Mouse (Mus musculus) spleen, adult 2 months (tissue): ENCODE measurements around the gene Hdac7. TPM values are rescaled to one million over a fixed set of nuclear protein-coding genes. Genes with fewer than 3 reads are reported as not detected.

Experiments used
- DNase-seq, 2 experiments: peaks; one replicate each; pipeline versions ENCODE4 v3.0.0 to v3.0.0-alpha.2; 2012 to 2021; ENCODE audit warnings: low spot score in 2 of 2, low read depth in 1 of 2
- H3K27ac ChIP-seq: fragments of 200-500 bp; 2 replicates; pipeline ENCODE4 v1.5.1; 2012; ENCODE audit warnings: low read length, inconsistent platforms; ENCODE audit not compliant: insufficient read depth
- H3K27me3 ChIP-seq: fragments of 200-500 bp; 2 replicates; pipeline ENCODE4 v1.6.1; 2012; ENCODE audit warnings: mild to moderate bottlenecking, moderate library complexity, low read length, inconsistent platforms; ENCODE audit not compliant: control insufficient read depth, insufficient read depth
- H3K36me3 ChIP-seq: fragments of 200-500 bp; 2 replicates; pipeline ENCODE4 v1.6.1; 2012; ENCODE audit warnings: mild to moderate bottlenecking, low read length, inconsistent platforms; ENCODE audit not compliant: control insufficient read depth, insufficient read depth
- H3K4me1 ChIP-seq: fragments of 200-500 bp; 2 replicates; pipeline ENCODE4 v1.6.1; 2011; ENCODE audit warnings: inconsistent platforms; ENCODE audit not compliant: control insufficient read depth, insufficient read depth, insufficient read length
- H3K4me3 ChIP-seq: fragments of 200-500 bp; 2 replicates; pipeline ENCODE4 v1.5.1; 2011; ENCODE audit warnings: mild to moderate bottlenecking, inconsistent platforms; ENCODE audit not compliant: insufficient read depth, insufficient read length; ENCODE audit errors: extremely low read depth
- CTCF ChIP-seq: fragments of 200-500 bp; IDR thresholded peaks from 2 replicates; pipeline ENCODE4 v1.5.1; 2011; ENCODE audit warnings: mild to moderate bottlenecking, inconsistent platforms; ENCODE audit not compliant: insufficient read depth, insufficient read length, insufficient replicate concordance; ENCODE audit errors: extremely low read depth
- POLR2A ChIP-seq: fragments of 200-500 bp; IDR thresholded peaks from 2 replicates; pipeline ENCODE4 v1.6.1; 2011; ENCODE audit warnings: low read depth, low read length, inconsistent platforms
- WGBS: fragments of 180-500 bp; shearing (Covaris S2); methylation state at CpG from one replicate; pipeline ENCODE4 v1.1.7; 2018; 5-methylcytosine and 5-hydroxymethylcytosine counted together
- polyA plus RNA-seq: library from polyadenylated mRNA; depleted of rRNA; stranded (reverse); fragments of >200 nt; gene quantifications from 2 replicates; pipeline ENCODE4 v1.2.3, GENCODE M21; 2012; rRNA removed

The Hdac7 gene
- polyA plus RNA-seq: 104 and 137 TPM in 2 replicates

DNA sequence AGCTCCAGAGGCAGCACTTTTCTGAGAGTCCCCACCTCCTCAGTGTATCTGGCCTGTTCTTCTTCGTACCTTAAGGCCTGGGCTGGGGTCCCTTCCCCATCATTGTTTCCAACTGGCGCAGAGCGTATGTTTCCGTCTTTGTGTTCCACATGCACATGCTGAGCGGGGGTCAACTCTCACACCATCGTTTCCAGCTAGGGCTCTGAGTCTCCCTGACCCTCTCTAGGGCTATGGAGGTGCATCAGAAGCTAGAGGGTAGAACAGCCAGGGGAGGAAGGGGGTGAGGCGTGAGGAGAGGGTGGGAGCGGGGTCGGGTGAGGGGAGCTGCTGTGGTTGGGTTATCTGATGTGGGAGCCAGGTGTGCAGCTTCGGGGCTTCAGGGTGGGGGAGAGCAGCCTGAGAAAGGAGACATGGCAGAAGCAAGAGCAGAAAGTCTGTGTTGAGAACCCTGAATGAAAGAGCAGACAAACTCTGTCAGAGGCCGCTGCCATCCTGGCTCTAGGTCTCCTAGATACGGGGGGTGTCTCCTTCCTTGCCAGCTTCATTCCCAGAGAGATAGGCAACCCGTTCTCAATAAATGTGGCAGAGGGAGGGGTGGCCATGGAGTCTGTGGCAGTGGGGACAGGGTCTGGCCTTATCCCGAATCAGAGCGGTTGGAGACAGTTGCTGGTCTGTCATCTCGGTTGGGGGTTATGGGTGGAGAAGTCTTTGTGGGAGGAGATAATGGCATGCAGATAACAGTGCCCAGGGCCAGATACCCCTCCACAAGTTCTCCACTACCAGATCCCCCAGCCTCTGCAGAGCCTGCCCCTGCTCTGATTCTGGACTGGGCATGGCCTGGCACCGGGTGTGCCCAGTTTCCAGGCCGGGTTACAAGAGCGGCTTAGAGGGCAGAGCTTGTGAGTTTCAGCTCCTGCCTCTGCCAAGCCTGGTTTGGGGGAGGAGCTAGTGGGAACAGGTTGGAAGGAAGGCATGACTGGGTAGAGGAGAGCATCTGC, at the start of gene Hdac7:
TSS of gene Hdac7 (minus strand) at position 466 of the 998 bp plus-strand sequence.
- peak within 1 kb of the TSS; percentile 55 for H3K27ac ChIP-seq
- DNase-seq: no peak

DNA sequence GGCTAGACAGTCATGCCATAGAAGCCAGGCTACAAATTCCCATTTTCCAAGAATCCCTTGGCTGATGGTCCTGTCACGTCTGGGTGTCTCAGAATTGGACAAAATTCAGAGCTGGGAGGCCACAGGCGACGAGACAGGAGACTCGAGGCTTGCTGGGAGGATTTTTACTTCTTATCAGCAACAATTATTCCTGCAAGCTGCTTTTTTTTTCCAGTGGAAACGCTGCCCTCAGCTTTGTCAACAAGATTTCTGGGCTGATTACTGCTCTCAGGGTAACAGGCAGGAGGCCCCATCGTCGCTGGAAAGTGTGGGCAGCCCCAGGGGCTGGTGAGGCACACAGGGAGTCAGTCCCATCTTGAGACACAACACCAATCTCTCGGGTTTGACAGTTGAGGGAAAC, 48.2 kb upstream of the Hdac7 start:
- H3K4me1 ChIP-seq: no peaks in the 10 kb centered on the region
- H3K27me3 ChIP-seq: no peaks in the 10 kb centered on the region
- 63% methylated on average over 8 of the region's 8 CpGs for WGBS

More for the DNA sequence above, at the start of gene Hdac7:
- Histone ChIP-seq H3K36me3 (no peaks in the 10 kb centered on the region), H3K4me1 (peaks cover 20% of the 10 kb centered on the region; the same call in 1 of the 2 replicates), H3K4me3 (peak within 1 kb of the TSS; percentile 24; the same call in 1 of the 2 replicates), H3K27me3 (no peaks in the 10 kb centered on the region)
- 67% methylated on average over 19 of the region's 19 CpGs for WGBS
- TF ChIP-seq CTCF: no peak
- no peak for TF ChIP-seq POLR2A

DNA sequence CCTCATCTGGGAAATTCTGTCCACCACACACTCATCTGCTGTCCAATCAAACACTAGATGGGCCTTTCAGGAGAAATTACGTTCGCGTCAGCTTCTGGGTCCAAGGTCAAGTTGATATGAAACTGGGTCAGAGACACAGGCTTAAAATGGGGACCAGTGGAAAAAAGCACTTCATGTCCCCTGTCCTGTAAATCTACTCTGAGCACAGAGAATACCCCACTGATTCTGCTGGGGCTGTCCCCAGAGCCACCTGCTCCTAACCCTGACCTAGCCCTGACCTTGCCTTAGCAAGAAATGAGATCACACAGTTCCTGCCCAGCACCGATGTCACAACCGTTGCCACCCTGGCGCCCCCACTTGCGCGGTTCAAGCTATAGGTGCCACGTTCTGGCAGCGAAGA, 46.1 kb upstream of the Hdac7 start:
- 84% methylated on average over 10 of the region's 10 CpGs for WGBS
- no peak for DNase-seq
- no peak overlapping the region for H3K27ac ChIP-seq
- H3K4me1 ChIP-seq: no peaks in the 10 kb centered on the region
- no peaks in the 10 kb centered on the region for H3K36me3 ChIP-seq
- no peak overlapping the region for H3K4me3 ChIP-seq
- TF ChIP-seq POLR2A (no peak), CTCF (no peak)
- H3K27me3 ChIP-seq: no peaks in the 10 kb centered on the region

More for the DNA sequence above, 48.2 kb upstream of the Hdac7 start:
- Histone ChIP-seq H3K36me3 (no peaks in the 10 kb centered on the region), H3K27ac (no peak overlapping the region), H3K4me3 (no peak overlapping the region)
- DNase-seq: no peak
- TF ChIP-seq CTCF (no peak), POLR2A (no peak)

DNA sequence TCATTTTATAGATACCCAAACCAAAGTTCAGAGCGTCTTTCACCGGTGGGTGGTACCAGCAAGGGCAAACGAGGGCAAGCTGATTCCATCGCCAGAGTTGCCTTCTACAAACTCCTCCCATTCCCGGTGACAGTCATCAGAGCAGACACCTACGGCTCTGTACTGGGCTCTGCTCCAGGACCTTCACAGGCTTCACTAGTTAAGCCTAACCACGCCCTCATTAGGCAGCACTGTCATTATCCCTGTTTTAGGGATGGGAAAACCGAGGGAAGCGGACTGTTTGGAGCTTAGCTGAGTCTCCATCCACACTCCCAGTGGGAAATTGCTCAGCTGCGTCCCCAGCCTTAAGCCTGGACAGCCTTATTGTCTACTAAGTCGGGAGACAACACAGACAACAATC, 45.7 kb upstream of the Hdac7 start:
- Histone ChIP-seq H3K36me3 (no peaks in the 10 kb centered on the region), H3K27me3 (no peaks in the 10 kb centered on the region), H3K4me1 (no peaks in the 10 kb centered on the region), H3K4me3 (no peak overlapping the region), H3K27ac (no peak overlapping the region)
- WGBS: 79% methylated on average over 11 of the region's 11 CpGs
- DNase-seq: no peak
- TF ChIP-seq POLR2A: no peak
- TF ChIP-seq CTCF: no peak

DNA sequence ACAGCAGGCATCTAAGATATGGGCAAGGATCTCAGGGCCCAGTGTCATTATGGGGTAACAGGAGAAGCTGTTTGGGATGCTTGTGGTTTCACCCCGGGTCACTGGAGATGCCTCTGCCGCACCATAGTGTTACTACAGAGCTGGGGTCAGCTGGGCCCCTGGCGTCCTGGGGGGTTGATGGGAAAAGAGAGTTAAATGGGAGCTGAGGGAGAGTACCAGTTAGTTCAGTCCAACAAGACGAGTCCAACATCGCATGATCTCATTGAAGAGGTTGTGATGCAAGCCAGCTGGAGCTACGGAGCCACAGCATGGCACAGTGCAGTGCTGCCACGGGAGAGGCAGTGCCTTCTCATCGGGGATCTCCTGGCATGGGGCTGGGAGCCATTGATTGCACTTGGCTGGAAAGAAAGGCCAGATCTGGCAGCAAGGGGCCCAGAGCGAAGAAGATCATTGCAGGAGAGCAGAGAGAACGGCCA, 43.3 kb upstream of the Hdac7 start:
- Histone ChIP-seq H3K4me1 (no peaks in the 10 kb centered on the region), H3K27ac (no peak overlapping the region), H3K4me3 (no peak overlapping the region), H3K27me3 (no peaks in the 10 kb centered on the region), H3K36me3 (no peaks in the 10 kb centered on the region)
- DNase-seq: no peak
- WGBS: 89% methylated on average over 10 of the region's 10 CpGs
- no peak for TF ChIP-seq POLR2A
- TF ChIP-seq CTCF: no peak

DNA sequence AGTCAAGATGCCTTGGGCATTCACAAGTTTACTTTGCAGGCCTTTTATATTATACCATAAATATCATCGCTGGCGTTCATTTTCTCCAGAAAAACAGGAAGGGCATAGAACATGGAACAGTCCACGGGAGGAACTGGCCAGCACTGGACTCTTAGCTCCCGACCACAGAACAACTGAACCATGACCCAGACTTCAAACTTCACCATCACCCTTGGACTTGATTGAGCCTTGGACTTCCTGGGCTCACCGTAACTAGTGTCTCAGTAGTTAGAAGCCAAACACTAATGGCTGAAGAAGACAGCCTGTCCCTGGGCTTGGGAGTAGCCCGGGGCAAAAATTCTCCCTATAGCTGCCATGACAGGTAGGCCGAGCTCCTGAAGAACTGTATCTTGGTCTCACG, 37.1 kb upstream of the Hdac7 start:
- no peak overlapping the region for H3K27ac ChIP-seq

DNA sequence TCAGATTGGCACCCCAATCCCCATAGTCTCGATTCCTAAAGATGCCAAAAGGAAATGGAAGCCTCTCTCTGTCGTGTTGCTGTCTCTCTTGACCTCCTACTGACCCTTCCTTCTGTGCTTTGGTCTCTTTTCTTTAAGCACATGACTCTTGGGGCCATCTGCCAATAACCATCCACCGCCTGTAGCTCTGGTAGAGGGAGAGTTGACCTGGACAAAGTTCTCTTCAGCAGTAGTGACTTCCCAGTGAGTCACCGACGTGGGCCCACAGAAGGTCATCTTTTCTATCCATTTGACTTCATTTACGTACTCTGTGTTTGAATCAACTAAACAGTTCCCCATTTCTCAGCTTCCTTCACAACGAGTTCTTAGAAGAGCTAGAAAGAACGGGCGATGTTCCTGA, 36.1 kb upstream of the Hdac7 start:
- no peak overlapping the region for H3K4me3 ChIP-seq
- TF ChIP-seq POLR2A (no peak), CTCF (no peak)
- no peak overlapping the region for H3K27ac ChIP-seq
- WGBS: 43% methylated on average over 9 of the region's 9 CpGs
- H3K27me3 ChIP-seq: no peaks in the 10 kb centered on the region
- no peaks in the 10 kb centered on the region for H3K4me1 ChIP-seq
- H3K36me3 ChIP-seq: no peaks in the 10 kb centered on the region
- no peak for DNase-seq

More for the DNA sequence above, 37.1 kb upstream of the Hdac7 start:
- WGBS: 88% methylated on average over 8 of the region's 8 CpGs
- TF ChIP-seq POLR2A (no peak), CTCF (no peak)
- Histone ChIP-seq H3K4me3 (no peak overlapping the region), H3K27me3 (no peaks in the 10 kb centered on the region), H3K36me3 (no peaks in the 10 kb centered on the region), H3K4me1 (no peaks in the 10 kb centered on the region)
- DNase-seq: no peak
